Mouse (Mus musculus) neural tube, embryonic 12.5 days (tissue): Measurements from ENCODE around the gene Lbh. TPM values are rescaled to one million over a fixed set of nuclear protein-coding genes. Genes with fewer than 3 reads are reported as not detected.

ENCODE experiments used
- ATAC-seq: fragments of 200-750 bp; cut with Nextera tagmentation; 2 replicates; pipeline ENCODE4 v1.8.0; 2017; ENCODE audit warnings: low read depth, mild to moderate bottlenecking, moderate TSS enrichment, moderate library complexity; ENCODE audit not compliant: low FRiP score
- H3K27ac ChIP-seq: fragments of 300-500 bp; sonication (generic); 2 replicates; pipeline ENCODE4 v1.5.1; 2016
- H3K27me3 ChIP-seq: fragments of 300-500 bp; sonication (generic); replicated peaks from 2 replicates; pipeline ENCODE4 v1.6.1; 2016; ENCODE audit warnings: mild to moderate bottlenecking
- H3K36me3 ChIP-seq: fragments of 300-500 bp; sonication (generic); 2 replicates; pipeline ENCODE4 v1.6.1; 2016; ENCODE audit warnings: mild to moderate bottlenecking
- H3K4me1 ChIP-seq: fragments of 300-500 bp; sonication (generic); 2 replicates; pipeline ENCODE4 v1.6.1; 2016
- H3K4me2 ChIP-seq: fragments of 300-500 bp; sonication (generic); replicated peaks from 2 replicates; pipeline ENCODE4 v1.6.1; 2016; ENCODE audit warnings: mild to moderate bottlenecking
- H3K4me3 ChIP-seq: fragments of 300-500 bp; sonication (generic); 2 replicates; pipeline ENCODE4 v1.5.1; 2016
- H3K9ac ChIP-seq: fragments of 300-500 bp; sonication (generic); 2 replicates; pipeline ENCODE4 v1.6.1; 2016; ENCODE audit warnings: mild to moderate bottlenecking
- H3K9me3 ChIP-seq: fragments of 300-500 bp; sonication (generic); 2 replicates; pipeline ENCODE4 v1.6.1; 2016; ENCODE audit warnings: mild to moderate bottlenecking
- WGBS: fragments of 180-500 bp; shearing (Covaris S2); methylation state at CpG from one replicate; pipeline ENCODE4 v1.1.7; 2016; 5-methylcytosine and 5-hydroxymethylcytosine counted together
- polyA plus RNA-seq: library from polyadenylated mRNA; unstranded; fragments of >200 nt; fragmentation: Nextera tagmentation; extraction: Ambion mirVana; gene quantifications from 2 replicates; pipeline ENCODE4 v1.2.1, GENCODE M21; 2016

The Lbh gene
- polyA plus RNA-seq, 1 experiment from 2014 or later = 4.7 TPM

- Histone ChIP-seq H3K27ac (no peak overlapping the region), H3K4me3 (no peak overlapping the region), H3K36me3 (no peaks in the 10 kb centered on the region), H3K9ac (no peak overlapping the region), H3K4me1 (no peaks in the 10 kb centered on the region), H3K9me3 (no peaks in the 10 kb centered on the region), H3K27me3 (no peaks in the 10 kb centered on the region), H3K4me2 (no peak overlapping the region)
- ATAC-seq = no peak
- 84% methylated on average over 7 of the region's 7 CpGs for WGBS
Observed at GRCm38 (mm10) chr17:72949247-72949701, 31.2 kb downstream of the Lbh start.

DNA sequence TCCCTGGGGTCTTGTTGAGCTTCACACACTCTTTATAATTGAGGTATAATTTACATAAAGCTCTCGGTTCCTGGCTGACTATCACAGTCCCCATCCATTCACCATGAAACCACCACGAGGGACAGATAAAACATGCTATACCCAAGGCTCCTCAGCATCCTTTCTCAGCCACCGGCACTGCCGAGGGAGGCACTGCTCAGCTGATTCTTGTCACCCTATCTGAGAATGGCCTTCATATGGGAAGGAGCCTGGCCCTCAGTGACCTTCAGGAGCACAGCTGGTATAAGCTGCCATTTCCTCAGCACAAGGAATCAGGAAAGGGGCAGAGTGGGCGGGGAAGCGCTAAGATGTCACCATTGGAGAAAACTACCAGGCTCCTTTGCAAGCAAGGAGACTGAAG, 33.2 kb downstream of the Lbh start:
- Histone ChIP-seq H3K27ac (no peak overlapping the region), H3K9ac (no peak overlapping the region), H3K4me1 (no peaks in the 10 kb centered on the region), H3K4me3 (no peak overlapping the region), H3K36me3 (no peaks in the 10 kb centered on the region), H3K4me2 (no peak overlapping the region), H3K27me3 (no peaks in the 10 kb centered on the region), H3K9me3 (no peaks in the 10 kb centered on the region)
- no peak for ATAC-seq
- 72% methylated on average over 6 of the region's 6 CpGs for whole genome bisulfite sequencing

GRCm38 (mm10) chr17:72953811-72954685, 35.9 kb downstream of the Lbh start:
- no peaks in the 10 kb centered on the region for H3K27me3 ChIP-seq
- H3K4me3 ChIP-seq = no peak overlapping the region
- no peak overlapping the region for H3K4me2 ChIP-seq
- H3K27ac ChIP-seq = no peak overlapping the region
- no peaks in the 10 kb centered on the region for H3K36me3 ChIP-seq
- no peak overlapping the region for H3K9ac ChIP-seq
- WGBS = 92% methylated on average over 6 of the region's 6 CpGs
- no peaks in the 10 kb centered on the region for H3K4me1 ChIP-seq
- no peak for ATAC-seq
- H3K9me3 ChIP-seq = no peaks in the 10 kb centered on the region

- ATAC-seq = no peak
- H3K36me3 ChIP-seq = no peaks in the 10 kb centered on the region
- no peaks in the 10 kb centered on the region for H3K9me3 ChIP-seq
- no peaks in the 10 kb centered on the region for H3K4me1 ChIP-seq
- 53% methylated on average over 2 of the region's 2 CpGs for WGBS
- no peaks in the 10 kb centered on the region for H3K27me3 ChIP-seq
- no peak overlapping the region for H3K27ac ChIP-seq
- no peak overlapping the region for H3K9ac ChIP-seq
- H3K4me2 ChIP-seq = no peak overlapping the region
- H3K4me3 ChIP-seq = no peak overlapping the region
Observed at GRCm38 (mm10) chr17:72955534-72955933, 37.4 kb downstream of the Lbh start.

DNA sequence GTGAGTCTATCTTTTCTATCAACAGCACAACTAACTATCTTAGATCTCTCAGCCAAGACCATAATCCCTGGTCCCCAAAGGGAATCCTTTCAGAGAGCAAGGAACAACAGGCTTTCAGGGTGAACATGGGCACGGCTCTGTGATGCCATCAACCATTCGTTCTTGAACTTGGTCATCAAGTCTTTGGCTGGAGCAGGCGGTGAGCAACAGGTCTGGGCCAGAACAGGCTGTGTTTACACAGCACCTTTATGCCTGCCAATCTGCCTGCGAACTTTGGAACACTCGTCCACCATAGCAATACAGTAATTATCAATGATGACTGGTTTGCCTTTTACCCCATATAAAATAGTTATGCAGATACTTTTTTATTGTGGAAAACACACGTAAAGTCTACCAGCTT, 38.9 kb downstream of the Lbh start:
- no peaks in the 10 kb centered on the region for H3K9me3 ChIP-seq
- no peak for ATAC-seq
- H3K9ac ChIP-seq = no peak overlapping the region
- H3K4me2 ChIP-seq = no peak overlapping the region
- no peaks in the 10 kb centered on the region for H3K27me3 ChIP-seq
- H3K36me3 ChIP-seq = no peaks in the 10 kb centered on the region
- no peak overlapping the region for H3K4me3 ChIP-seq
- no peaks in the 10 kb centered on the region for H3K4me1 ChIP-seq
- WGBS = 92% methylated on average over 6 of the region's 6 CpGs
- H3K27ac ChIP-seq = no peak overlapping the region

DNA sequence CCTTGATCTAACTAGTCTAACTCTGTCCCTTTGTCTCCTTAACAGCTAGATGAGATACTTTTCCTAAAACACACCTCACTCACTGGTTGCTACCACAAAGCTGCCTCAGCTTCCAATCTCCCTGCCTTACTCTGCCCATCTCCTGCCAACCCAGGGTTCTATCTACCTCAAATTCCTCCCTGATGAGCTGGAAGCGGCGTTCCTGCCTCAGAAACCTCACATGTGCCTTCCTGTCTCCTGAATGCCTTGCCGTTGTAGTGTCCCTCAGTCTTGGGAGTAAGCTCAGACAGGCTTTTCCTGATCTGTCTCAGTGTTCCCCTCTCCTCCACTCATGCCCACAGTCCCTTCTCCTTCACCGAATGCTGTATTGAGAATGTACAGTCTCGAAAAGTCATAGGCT, 40.8 kb downstream of the Lbh start:
- no peaks in the 10 kb centered on the region for H3K36me3 ChIP-seq
- H3K4me1 ChIP-seq = no peaks in the 10 kb centered on the region
- WGBS = 88% methylated on average over 5 of the region's 5 CpGs
- H3K4me3 ChIP-seq = no peak overlapping the region
- no peak overlapping the region for H3K4me2 ChIP-seq
- H3K27ac ChIP-seq = no peak overlapping the region
- H3K9ac ChIP-seq = no peak overlapping the region
- H3K27me3 ChIP-seq = no peaks in the 10 kb centered on the region
- H3K9me3 ChIP-seq = no peaks in the 10 kb centered on the region
- ATAC-seq = no peak

- WGBS = 74% methylated on average over 5 of the region's 5 CpGs
- Histone ChIP-seq H3K9ac (no peak overlapping the region), H3K27ac (no peak overlapping the region), H3K4me1 (no peaks in the 10 kb centered on the region), H3K27me3 (no peaks in the 10 kb centered on the region), H3K4me2 (no peak overlapping the region), H3K4me3 (no peak overlapping the region), H3K36me3 (no peaks in the 10 kb centered on the region), H3K9me3 (no peaks in the 10 kb centered on the region)
- ATAC-seq = no peak
Observed at GRCm38 (mm10) chr17:72959497-72960039, 41.5 kb downstream of the Lbh start.

- ATAC-seq = no peak
Observed at GRCm38 (mm10) chr17:72960243-72960642, 42.1 kb downstream of the Lbh start.

DNA sequence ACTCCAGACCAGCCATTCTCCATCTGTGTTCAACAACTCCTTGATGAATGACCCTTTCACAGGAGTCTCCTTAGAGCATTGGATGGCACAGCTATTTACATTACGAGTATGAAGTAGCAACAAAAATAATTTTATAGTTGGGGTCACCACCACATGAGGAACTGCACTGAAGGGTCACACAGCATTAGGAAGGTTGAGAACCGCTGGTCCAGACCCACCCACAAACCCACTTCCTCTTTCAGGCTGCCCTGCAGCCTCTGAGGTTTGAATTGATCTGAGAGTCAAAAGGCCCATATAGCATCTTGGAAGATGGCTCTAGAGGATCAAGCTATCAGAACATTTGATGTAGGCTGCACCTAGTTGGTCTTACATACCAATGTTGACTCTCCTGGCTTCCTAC, 42.8 kb downstream of the Lbh start:
- H3K27me3 ChIP-seq = no peaks in the 10 kb centered on the region
- no peak for ATAC-seq

More at GRCm38 (mm10) chr17:72960243-72960642, 42.1 kb downstream of the Lbh start:
- Histone ChIP-seq H3K4me1 (no peaks in the 10 kb centered on the region), H3K9ac (no peak overlapping the region), H3K9me3 (no peaks in the 10 kb centered on the region), H3K4me3 (no peak overlapping the region), H3K27ac (no peak overlapping the region), H3K27me3 (no peaks in the 10 kb centered on the region), H3K4me2 (no peak overlapping the region), H3K36me3 (no peaks in the 10 kb centered on the region)
- WGBS = 95% methylated on average over 4 of the region's 4 CpGs

DNA sequence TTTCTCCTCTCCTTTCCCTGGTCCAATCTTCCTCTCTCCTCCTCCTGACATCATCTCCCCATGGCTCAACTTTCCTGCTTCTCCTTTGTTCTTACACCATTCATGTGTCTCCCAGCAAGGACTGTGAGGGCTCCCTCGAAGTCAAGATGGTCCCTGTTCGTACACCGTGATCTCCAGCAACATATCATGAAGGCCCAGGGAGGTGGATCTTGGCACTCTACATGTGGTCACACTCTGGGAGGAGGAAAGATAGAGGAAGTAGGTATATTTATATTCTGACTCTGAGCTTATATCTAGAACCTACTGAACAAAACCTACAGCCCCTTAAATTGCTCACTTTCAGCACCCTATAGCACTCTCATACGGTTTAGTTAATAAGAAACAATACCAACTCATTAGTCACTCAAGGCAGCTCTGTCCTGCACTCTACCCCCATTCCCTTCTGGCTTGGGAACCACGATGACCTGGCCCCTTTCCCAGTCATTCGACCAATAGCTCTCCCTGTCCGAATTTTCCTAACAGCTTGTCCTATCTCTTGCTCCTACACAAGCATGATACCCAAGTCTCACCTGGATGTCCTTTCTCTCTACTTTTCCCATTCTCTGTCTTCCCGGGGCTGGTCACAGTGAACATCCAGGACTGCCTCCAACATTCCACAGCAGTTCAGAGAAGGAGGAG, 44.0 kb downstream of the Lbh start:
- H3K4me3 ChIP-seq = no peak overlapping the region
- H3K9me3 ChIP-seq = no peaks in the 10 kb centered on the region
- ATAC-seq = no peak
- no peaks in the 10 kb centered on the region for H3K36me3 ChIP-seq
- H3K27me3 ChIP-seq = no peaks in the 10 kb centered on the region
- H3K27ac ChIP-seq = no peak overlapping the region
- no peak overlapping the region for H3K4me2 ChIP-seq
- no peak overlapping the region for H3K9ac ChIP-seq
- 87% methylated on average over 8 of the region's 8 CpGs for WGBS
- H3K4me1 ChIP-seq = no peaks in the 10 kb centered on the region

More for the DNA sequence above, 42.8 kb downstream of the Lbh start:
- H3K4me1 ChIP-seq = no peaks in the 10 kb centered on the region
- H3K27ac ChIP-seq = no peak overlapping the region
- no peak overlapping the region for H3K9ac ChIP-seq
- H3K4me3 ChIP-seq = no peak overlapping the region
- H3K9me3 ChIP-seq = no peaks in the 10 kb centered on the region
- no peak overlapping the region for H3K4me2 ChIP-seq
- 80% methylated on average over 2 of the region's 2 CpGs for WGBS
- H3K36me3 ChIP-seq = no peaks in the 10 kb centered on the region

GRCm38 (mm10) chr17:72965687-72966086, 47.6 kb downstream of the Lbh start:
- ATAC-seq = no peak
- no peak overlapping the region for H3K9ac ChIP-seq
- WGBS = 67% methylated on average over 5 of the region's 5 CpGs
- no peak overlapping the region for H3K4me2 ChIP-seq
- H3K4me3 ChIP-seq = no peak overlapping the region
- H3K27me3 ChIP-seq = no peaks in the 10 kb centered on the region
- H3K4me1 ChIP-seq = no peaks in the 10 kb centered on the region
- no peaks in the 10 kb centered on the region for H3K9me3 ChIP-seq
- H3K36me3 ChIP-seq = no peaks in the 10 kb centered on the region
- H3K27ac ChIP-seq = no peak overlapping the region

DNA sequence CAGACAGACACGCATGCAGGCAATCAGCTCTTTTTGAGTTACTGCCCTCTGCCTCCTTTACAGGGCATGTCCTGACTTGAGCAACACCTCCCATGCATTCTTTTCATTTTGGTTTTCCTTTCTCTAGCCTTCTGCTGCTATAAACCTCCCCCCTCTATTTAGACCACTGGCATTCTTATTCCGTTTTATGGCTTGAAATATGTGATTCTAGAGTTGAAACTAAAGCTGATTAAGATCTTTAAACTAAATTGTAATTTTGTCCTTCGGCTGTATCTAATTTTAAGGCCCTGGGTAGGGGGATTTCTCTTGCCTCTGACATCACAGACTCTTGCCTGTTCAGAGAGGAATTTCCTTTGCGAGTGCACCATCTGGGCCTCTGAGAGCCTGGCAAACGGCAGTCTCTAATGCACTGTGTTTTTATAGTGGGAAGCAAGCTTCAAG, 48.0 kb downstream of the Lbh start:
- no peak for ATAC-seq
- Histone ChIP-seq H3K27me3 (no peaks in the 10 kb centered on the region), H3K9ac (no peak overlapping the region), H3K4me3 (no peak overlapping the region), H3K27ac (no peak overlapping the region), H3K4me2 (no peak overlapping the region), H3K36me3 (no peaks in the 10 kb centered on the region), H3K9me3 (no peaks in the 10 kb centered on the region), H3K4me1 (no peaks in the 10 kb centered on the region)
- 40% methylated on average over 5 of the region's 5 CpGs for WGBS
